In the genomic region with DNA sequence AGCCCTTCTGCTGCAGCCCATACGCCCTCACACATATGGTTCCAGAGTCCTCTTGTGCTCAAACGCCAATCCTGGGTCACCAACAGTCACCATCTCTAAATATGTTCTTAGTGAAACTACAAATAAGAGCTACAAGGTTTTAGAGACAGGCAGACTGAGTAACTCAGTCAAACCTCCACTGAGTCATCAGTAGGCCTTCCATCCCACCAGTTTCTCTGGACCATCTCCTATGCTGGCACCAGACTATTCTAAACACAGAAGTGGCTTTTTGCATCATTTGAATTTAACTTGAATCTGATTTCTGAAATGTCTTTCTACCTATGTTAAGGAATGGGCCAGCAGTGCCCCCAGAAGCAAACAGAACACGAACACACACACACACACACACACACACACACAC, we compare ENCODE assay signal across 18 mouse cellular contexts.
"Had no signal": no experiment of that assay in that cellular context is flagged by ENCODE, and none has a peak within 500 bp of the region (broad histone marks: within the 10 kb centered on the region; RNA-seq: fewer than 3 reads in every experiment).

No protein-coding gene starts in this region.

- H3K4me2 ChIP-seq: lung, embryonic 14.5 days; midbrain, embryonic 13.5 days; midbrain, embryonic 15.5 days; neural tube, embryonic 13.5 days; neural tube, embryonic 15.5 days had no signal

- H3K4me3 ChIP-seq: midbrain, embryonic 10.5 days; midbrain, embryonic 13.5 days; midbrain, embryonic 15.5 days; myocyte; neural tube, embryonic 13.5 days; neural tube, embryonic 15.5 days had no signal

- DNase-seq: lung, adult 18-20 months; lung, embryonic 14.5 days; lung, postnatal 10 days; lung, postnatal 4 days; retina, postnatal 1 day; right cerebral cortex, postnatal 14 days; right cerebral cortex, postnatal 4 days; spleen, adult 18-20 months; thymus, adult 18-20 months; thymus, postnatal 14 days; thymus, postnatal 36 days had no signal

- H3K36me3 ChIP-seq: midbrain, embryonic 10.5 days; midbrain, embryonic 13.5 days; midbrain, embryonic 15.5 days; neural tube, embryonic 13.5 days; neural tube, embryonic 15.5 days had no signal

- H3K4me1 ChIP-seq: midbrain, embryonic 10.5 days; midbrain, embryonic 13.5 days; midbrain, embryonic 15.5 days; neural tube, embryonic 13.5 days; neural tube, embryonic 15.5 days had no signal

- H3K9me3 ChIP-seq: midbrain, embryonic 10.5 days; midbrain, embryonic 13.5 days; midbrain, embryonic 15.5 days; neural tube, embryonic 13.5 days; neural tube, embryonic 15.5 days had no signal

- H3K27ac ChIP-seq: liver, embryonic 14.5 days; midbrain, embryonic 10.5 days; midbrain, embryonic 13.5 days; midbrain, embryonic 15.5 days; neural tube, embryonic 13.5 days; neural tube, embryonic 15.5 days had no signal

- H3K9ac ChIP-seq: liver, embryonic 14.5 days; lung, embryonic 14.5 days; midbrain, embryonic 13.5 days; midbrain, embryonic 15.5 days; neural tube, embryonic 13.5 days; neural tube, embryonic 15.5 days had no signal

- H3K27me3 ChIP-seq: midbrain, embryonic 13.5 days; midbrain, embryonic 15.5 days; neural tube, embryonic 13.5 days; neural tube, embryonic 15.5 days had no signal

- ATAC-seq: midbrain, embryonic 13.5 days; midbrain, embryonic 15.5 days had no signal
